Mouse (Mus musculus): ENCODE measurements around the gene Defb35. TPM values are rescaled to one million over a fixed set of nuclear protein-coding genes. Genes with fewer than 3 reads are reported as not detected.

The Defb35 gene
- polyA plus RNA-seq, 1 experiment, result not detected

- no peak for DNase-seq
These were observed 9.3 kb downstream of the Defb35 start for GRCm38 (mm10) chr8:21947311-21948017.

GRCm38 (mm10) chr8:21955321-21955720 lies 17.2 kb downstream of the Defb35 start:
- Histone ChIP-seq H3K4me1 (ENCODE audit: control insufficient read depth, insufficient read depth, low read length) (no peaks in the 10 kb centered on the region), H3K4me3 (replicated peaks; ENCODE audit: insufficient read depth, low read depth, low read length) (no peak overlapping the region), H3K27me3 (ENCODE audit: control insufficient read depth, insufficient read depth, low read length) (no peaks in the 10 kb centered on the region), H3K27ac (ENCODE audit: insufficient read depth, low read length) (no peak overlapping the region)
- DNase-seq, result peak; percentile 6 to 15
- TF ChIP-seq POLR2A (IDR thresholded peaks at IDR 0.05; ENCODE audit: borderline replicate concordance, insufficient read depth, low read length) (no peak), CTCF (IDR thresholded peaks at IDR 0.05; ENCODE audit: borderline replicate concordance, insufficient read depth, low read depth, low read length) (peak; percentile 41; the same call in 1 of the 2 replicates)
- WGBS, result 6% methylated on average over 9 of the region's 9 CpGs

More at GRCm38 (mm10) chr8:21947311-21948017, 9.3 kb downstream of the Defb35 start:
- TF ChIP-seq POLR2A (IDR thresholded peaks at IDR 0.05; ENCODE audit: borderline replicate concordance, insufficient read depth, low read length) (no peak), CTCF (IDR thresholded peaks at IDR 0.05; ENCODE audit: borderline replicate concordance, insufficient read depth, low read depth, low read length) (no peak)
- no peaks in the 10 kb centered on the region for H3K27me3 ChIP-seq (ENCODE audit: control insufficient read depth, insufficient read depth, low read length)
- WGBS, result 4% methylated on average over 9 of the region's 9 CpGs
- no peaks in the 10 kb centered on the region for H3K4me1 ChIP-seq (ENCODE audit: control insufficient read depth, insufficient read depth, low read length)
- no peak overlapping the region for H3K27ac ChIP-seq (ENCODE audit: insufficient read depth, low read length)
- H3K4me3 ChIP-seq (replicated peaks; ENCODE audit: insufficient read depth, low read depth, low read length), result no peak overlapping the region

- no peak overlapping the region for H3K27ac ChIP-seq (ENCODE audit: insufficient read depth, low read length)
- DNase-seq, result no peak
- H3K4me1 ChIP-seq (ENCODE audit: control insufficient read depth, insufficient read depth, low read length), result no peaks in the 10 kb centered on the region
- H3K4me3 ChIP-seq (replicated peaks; ENCODE audit: insufficient read depth, low read depth, low read length), result no peak overlapping the region
- TF ChIP-seq POLR2A (IDR thresholded peaks at IDR 0.05; ENCODE audit: borderline replicate concordance, insufficient read depth, low read length) (no peak), CTCF (IDR thresholded peaks at IDR 0.05; ENCODE audit: borderline replicate concordance, insufficient read depth, low read depth, low read length) (no peak)
- WGBS, result 58% methylated on average over 3 of the region's 3 CpGs
- no peaks in the 10 kb centered on the region for H3K27me3 ChIP-seq (ENCODE audit: control insufficient read depth, insufficient read depth, low read length)
These were observed 18.2 kb downstream of the Defb35 start for GRCm38 (mm10) chr8:21956336-21956735.

- no peak for DNase-seq
- WGBS, result 91% methylated on average over 2 of the region's 2 CpGs
- H3K27ac ChIP-seq (ENCODE audit: insufficient read depth, low read length), result no peak within 1 kb of the TSS
- no peaks in the 10 kb centered on the region for H3K4me1 ChIP-seq (ENCODE audit: control insufficient read depth, insufficient read depth, low read length)
- no peak within 1 kb of the TSS for H3K4me3 ChIP-seq (replicated peaks; ENCODE audit: insufficient read depth, low read depth, low read length)
- no peaks in the 10 kb centered on the region for H3K27me3 ChIP-seq (ENCODE audit: control insufficient read depth, insufficient read depth, low read length)
- TF ChIP-seq POLR2A (IDR thresholded peaks at IDR 0.05; ENCODE audit: borderline replicate concordance, insufficient read depth, low read length) (no peak), CTCF (IDR thresholded peaks at IDR 0.05; ENCODE audit: borderline replicate concordance, insufficient read depth, low read depth, low read length) (no peak)
These were observed 20.3 kb downstream of the Defb35 start, which contains the start of gene Fam90a1a for GRCm38 (mm10) chr8:21958414-21958813. TSS of gene Fam90a1a (plus strand) at chr8:21958714.

- 75% methylated on average over 1 of the region's 1 CpGs for WGBS
- no peak overlapping the region for H3K4me3 ChIP-seq (replicated peaks; ENCODE audit: insufficient read depth, low read depth, low read length)
- TF ChIP-seq POLR2A (IDR thresholded peaks at IDR 0.05; ENCODE audit: borderline replicate concordance, insufficient read depth, low read length) (no peak), CTCF (IDR thresholded peaks at IDR 0.05; ENCODE audit: borderline replicate concordance, insufficient read depth, low read depth, low read length) (no peak)
- H3K27ac ChIP-seq (ENCODE audit: insufficient read depth, low read length), result no peak overlapping the region
- H3K27me3 ChIP-seq (ENCODE audit: control insufficient read depth, insufficient read depth, low read length), result no peaks in the 10 kb centered on the region
- no peak for DNase-seq
- H3K4me1 ChIP-seq (ENCODE audit: control insufficient read depth, insufficient read depth, low read length), result no peaks in the 10 kb centered on the region
These were observed 28.5 kb downstream of the Defb35 start for GRCm38 (mm10) chr8:21966646-21967045.

GRCm38 (mm10) chr8:21969475-21969874 lies 31.3 kb downstream of the Defb35 start, which contains the start of gene Ccdc70:
TSS of gene Ccdc70 (plus strand) at chr8:21969775.
- H3K27ac ChIP-seq (ENCODE audit: insufficient read depth, low read length), result no peak within 1 kb of the TSS
- no peak for DNase-seq
- 84% methylated on average over 3 of the region's 3 CpGs for WGBS
- H3K4me1 ChIP-seq (ENCODE audit: control insufficient read depth, insufficient read depth, low read length), result no peaks in the 10 kb centered on the region
- TF ChIP-seq POLR2A (IDR thresholded peaks at IDR 0.05; ENCODE audit: borderline replicate concordance, insufficient read depth, low read length) (no peak), CTCF (IDR thresholded peaks at IDR 0.05; ENCODE audit: borderline replicate concordance, insufficient read depth, low read depth, low read length) (no peak)
- no peak within 1 kb of the TSS for H3K4me3 ChIP-seq (replicated peaks; ENCODE audit: insufficient read depth, low read depth, low read length)
- H3K27me3 ChIP-seq (ENCODE audit: control insufficient read depth, insufficient read depth, low read length), result no peaks in the 10 kb centered on the region

GRCm38 (mm10) chr8:21978193-21978592 lies 40.0 kb downstream of the Defb35 start:
- no peak overlapping the region for H3K4me3 ChIP-seq (replicated peaks; ENCODE audit: insufficient read depth, low read depth, low read length)
- no peaks in the 10 kb centered on the region for H3K4me1 ChIP-seq (ENCODE audit: control insufficient read depth, insufficient read depth, low read length)
- peak in 1 of 2 experiments; percentile 36 for DNase-seq
- 24% methylated on average over 4 of the region's 4 CpGs for WGBS
- no peaks in the 10 kb centered on the region; the same call in 1 of the 2 replicates for H3K27me3 ChIP-seq (ENCODE audit: control insufficient read depth, insufficient read depth, low read length)
- no peak overlapping the region for H3K27ac ChIP-seq (ENCODE audit: insufficient read depth, low read length)
- no peak for TF ChIP-seq POLR2A (IDR thresholded peaks at IDR 0.05; ENCODE audit: borderline replicate concordance, insufficient read depth, low read length)
- no peak for TF ChIP-seq CTCF (IDR thresholded peaks at IDR 0.05; ENCODE audit: borderline replicate concordance, insufficient read depth, low read depth, low read length)
